Mouse (Mus musculus) intestine, embryonic 14.5 days (tissue): ENCODE results near the gene Aff3. TPM values are rescaled to one million over a fixed set of nuclear protein-coding genes. Genes with fewer than 3 reads are reported as not detected.
A peak's percentile ranks its signal among the peaks of the same experiment; 100 is the strongest.

Experiments
- ATAC-seq: fragments of 200-750 bp; cut with Nextera tagmentation; replicated peaks from 2 replicates; pipeline ENCODE4 v1.8.0; 2017; ENCODE audit warnings: low read depth, moderate number of reproducible peaks, moderate TSS enrichment, moderate library complexity; ENCODE audit not compliant: low FRiP score, low TSS enrichment
- DNase-seq: peaks from one replicate; pipeline ENCODE4 v3.0.0-alpha.2; 2018; ENCODE audit warnings: low spot score
- H3K27ac ChIP-seq: fragments of 300-500 bp; sonication (generic); 2 replicates; pipeline ENCODE4 v1.5.1; 2014; ENCODE audit warnings: low read depth, mild to moderate bottlenecking, control low read depth
- H3K27me3 ChIP-seq: fragments of 300-500 bp; sonication (generic); replicated peaks from 2 replicates; pipeline ENCODE4 v1.6.1; 2014; ENCODE audit warnings: low read length, control low read depth; ENCODE audit not compliant: control insufficient read depth, insufficient read depth
- H3K36me3 ChIP-seq: fragments of 300-500 bp; sonication (generic); 2 replicates; pipeline ENCODE4 v1.6.1; 2014; ENCODE audit warnings: low read length, control low read depth; ENCODE audit not compliant: control insufficient read depth, insufficient read depth
- H3K4me1 ChIP-seq: fragments of 300-500 bp; sonication (generic); replicated peaks from 2 replicates; pipeline ENCODE4 v1.6.1; 2014; ENCODE audit warnings: low read length, control low read depth, mixed read lengths; ENCODE audit not compliant: control insufficient read depth, insufficient read depth
- H3K4me2 ChIP-seq: fragments of 300-500 bp; sonication (generic); 2 replicates; pipeline ENCODE4 v1.6.1; 2014; ENCODE audit warnings: low read length
- H3K4me3 ChIP-seq: fragments of 300-500 bp; sonication (generic); 2 replicates; pipeline ENCODE4 v1.5.1; 2014; ENCODE audit warnings: low read depth, low read length, control low read depth, mixed read lengths
- H3K9ac ChIP-seq: fragments of 300-500 bp; sonication (generic); 2 replicates; pipeline ENCODE4 v1.6.1; 2014; ENCODE audit warnings: mild to moderate bottlenecking, low read length
- H3K9me3 ChIP-seq: fragments of 300-500 bp; sonication (generic); 2 replicates; pipeline ENCODE4 v1.6.1; 2016; ENCODE audit warnings: low read length, control low read depth; ENCODE audit not compliant: control insufficient read depth
- WGBS: fragments of 180-500 bp; shearing (Covaris S2); extraction: QIAGEN DNeasy Blood & Tissue Kit; methylation state at CpG from one replicate; pipeline ENCODE4 v1.1.7; 2014; 5-methylcytosine and 5-hydroxymethylcytosine counted together
- polyA plus RNA-seq: library from polyadenylated mRNA; unstranded; fragments of >200 nt; fragmentation: Nextera tagmentation; extraction: Ambion mirVana; gene quantifications from 2 replicates; pipeline ENCODE4 v1.2.1, GENCODE M21; 2014

Aff3 gene
- polyA plus RNA-seq, 1 experiment from 2014 or later = 8.6 TPM

DNA sequence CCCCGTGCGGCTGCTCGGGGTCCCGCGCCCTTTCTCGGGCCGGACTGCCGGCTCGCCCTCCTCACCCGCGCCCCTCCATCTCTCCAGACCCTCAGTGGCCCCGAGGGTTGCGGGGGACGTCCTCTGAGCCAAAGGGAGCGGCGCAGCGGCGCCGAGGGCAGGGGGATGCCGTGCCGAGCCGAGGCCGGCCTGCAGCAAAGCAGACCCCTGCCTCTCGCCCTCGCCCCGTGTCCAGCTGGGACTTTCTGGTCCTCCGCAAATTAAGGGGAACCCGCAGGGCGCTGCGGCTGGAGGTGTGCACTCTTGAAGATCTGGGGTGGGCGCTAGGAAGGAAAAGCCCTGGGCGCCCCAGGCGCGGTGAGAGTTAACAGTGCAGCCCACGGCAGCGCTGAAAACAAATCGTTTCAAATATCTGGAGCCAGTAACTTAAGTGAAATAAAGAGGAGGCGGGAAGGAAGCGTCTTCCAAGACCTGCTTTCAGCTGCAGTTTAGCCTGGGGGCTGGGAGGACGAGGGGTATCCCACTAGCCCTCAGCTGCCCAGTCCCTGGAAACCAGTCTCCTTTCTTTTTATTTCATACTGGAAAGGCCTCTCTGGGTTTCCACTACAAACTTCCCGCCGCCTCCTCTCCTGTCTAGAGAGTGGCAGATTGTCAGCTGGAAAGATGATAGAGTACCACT is 36.9 kb downstream of the Aff3 start:
- Histone ChIP-seq H3K27ac (peak overlapping the region; percentile 92), H3K36me3 (no peaks in the 10 kb centered on the region), H3K9me3 (no peaks in the 10 kb centered on the region), H3K4me2 (peak overlapping the region; percentile 66), H3K9ac (peak overlapping the region; percentile 78), H3K4me1 (peaks cover 20% of the 10 kb centered on the region), H3K4me3 (peak overlapping the region; percentile 81), H3K27me3 (peaks cover 14% of the 10 kb centered on the region; the same call in 1 of the 2 replicates)
- 2% methylated on average over 42 of the region's 42 CpGs for WGBS
- peak; percentile 68 for ATAC-seq
- DNase-seq = peak; percentile 87

DNA sequence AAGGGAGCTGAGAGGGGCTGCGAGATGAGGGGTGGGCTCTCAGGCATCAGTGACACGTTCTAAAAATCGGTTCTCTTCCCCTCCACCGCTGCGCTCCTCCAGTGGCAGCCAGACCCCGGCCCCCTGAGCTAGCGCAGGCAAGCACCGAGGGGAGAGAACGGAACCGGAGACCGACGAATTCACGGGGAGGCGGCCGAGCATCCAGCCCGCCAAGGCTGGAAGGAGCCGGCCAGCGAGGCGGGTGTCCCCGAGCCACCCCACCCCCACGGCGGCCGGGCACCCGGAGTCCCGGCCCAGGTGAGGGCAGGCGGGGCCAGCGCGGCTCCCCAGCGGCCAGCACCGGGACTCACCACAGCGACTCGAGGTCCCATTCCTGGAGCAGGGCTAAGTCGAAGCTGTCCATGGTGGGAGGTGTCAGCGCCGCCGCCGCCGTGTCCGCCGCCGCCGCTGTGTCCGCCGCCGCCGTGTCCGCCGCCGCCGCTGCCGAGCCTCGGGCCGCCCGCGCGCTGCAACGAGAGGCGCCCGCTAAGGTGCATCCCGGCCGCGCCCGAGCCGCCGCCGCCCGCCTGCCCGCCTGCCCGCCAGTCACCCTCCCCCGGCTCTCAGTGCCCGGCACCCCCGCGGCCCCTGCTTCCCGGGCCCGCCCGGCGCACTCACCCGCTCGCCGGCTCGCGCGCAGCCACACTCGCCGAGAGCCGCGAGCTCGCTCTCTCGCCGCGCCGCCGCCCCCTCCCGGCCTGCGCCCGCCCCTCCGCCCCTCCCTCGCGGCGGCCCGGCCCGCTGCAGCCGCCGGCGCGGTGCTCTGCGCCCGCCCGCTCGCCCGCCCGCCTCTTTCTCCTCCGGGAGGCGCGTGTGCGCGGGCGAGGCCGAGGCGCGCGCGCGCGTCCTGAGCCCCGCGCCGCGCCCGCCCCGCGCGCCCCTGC is 37.8 kb downstream of the Aff3 start:
- Histone ChIP-seq H3K4me1 (peaks cover 20% of the 10 kb centered on the region), H3K27me3 (peaks cover 14% of the 10 kb centered on the region; the same call in 1 of the 2 replicates), H3K4me2 (peak overlapping the region; percentile 66), H3K9me3 (no peaks in the 10 kb centered on the region), H3K36me3 (0 out of 2 replicates have a peak, but pooled peaks cover 3% of the 10 kb centered on the region), H3K4me3 (peak overlapping the region; percentile 81), H3K27ac (peak overlapping the region; percentile 92), H3K9ac (peak overlapping the region; percentile 78)
- ATAC-seq (peak; percentile 78), DNase-seq (peak; percentile 84)
- 1% methylated on average over 63 of the region's 133 CpGs for WGBS

DNA sequence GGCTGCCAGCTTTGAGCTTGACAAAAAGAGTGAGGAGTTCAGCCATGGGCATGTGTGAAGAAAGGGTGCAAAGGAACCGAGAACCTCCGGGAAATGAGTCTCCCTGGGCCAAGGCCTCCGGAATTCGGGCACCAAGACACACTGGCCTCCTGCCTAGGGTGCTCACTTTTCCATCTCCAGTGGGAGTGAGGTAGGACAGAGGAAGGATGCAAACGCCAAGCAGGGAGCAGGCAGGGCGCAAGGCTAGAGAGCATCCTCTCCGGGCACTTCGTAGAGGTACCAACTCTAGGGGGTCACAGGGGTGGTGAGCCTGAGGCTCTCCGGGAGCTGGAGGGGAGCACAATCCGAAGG is 38.4 kb downstream of the Aff3 start:
- Histone ChIP-seq H3K27ac (peak overlapping the region; percentile 92; the same call in 1 of the 2 replicates), H3K36me3 (0 out of 2 replicates have a peak, but pooled peaks cover 4% of the 10 kb centered on the region), H3K4me2 (peak overlapping the region; percentile 66), H3K9ac (peak overlapping the region; percentile 78), H3K4me3 (peak overlapping the region; percentile 81), H3K27me3 (peaks cover 14% of the 10 kb centered on the region; the same call in 1 of the 2 replicates), H3K4me1 (peaks cover 20% of the 10 kb centered on the region), H3K9me3 (no peaks in the 10 kb centered on the region)
- ATAC-seq (0 out of 2 replicates have a peak, but pooled peaks have one; percentile 10), DNase-seq (peak; percentile 74)
- WGBS = 1% methylated on average over 8 of the region's 10 CpGs

DNA sequence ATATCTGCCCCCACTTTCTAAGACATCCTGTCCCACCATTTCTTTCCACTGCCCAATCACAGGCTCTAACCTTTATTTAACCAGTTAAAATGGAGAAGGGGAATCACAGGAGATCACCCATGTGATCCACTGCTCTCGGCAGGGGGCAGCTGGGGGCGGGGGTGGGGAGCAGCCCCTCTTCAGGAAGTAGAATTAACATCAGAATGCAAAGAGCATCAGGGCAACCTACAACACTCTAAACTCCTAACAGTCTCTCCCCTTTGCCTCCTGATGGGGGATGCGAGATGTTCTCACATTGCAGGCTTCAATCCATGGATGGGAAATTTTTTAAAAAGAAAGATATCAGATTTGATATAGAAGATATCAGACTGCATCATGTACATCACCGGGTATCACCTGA is 42.9 kb downstream of the Aff3 start:
- WGBS = 60% methylated on average over 4 of the region's 4 CpGs
- H3K27ac ChIP-seq = no peak overlapping the region
- 0 out of 2 replicates have a peak, but pooled peaks cover 4% of the 10 kb centered on the region for H3K36me3 ChIP-seq
- H3K9ac ChIP-seq = no peak overlapping the region
- DNase-seq (no peak), ATAC-seq (no peak)
- H3K4me3 ChIP-seq = no peak overlapping the region
- H3K4me2 ChIP-seq = no peak overlapping the region
- 0 out of 2 replicates have a peak, but pooled peaks cover 8% of the 10 kb centered on the region for H3K4me1 ChIP-seq
- H3K27me3 ChIP-seq = peaks cover 7% of the 10 kb centered on the region; the same call in 1 of the 2 replicates
- H3K9me3 ChIP-seq = no peaks in the 10 kb centered on the region

DNA sequence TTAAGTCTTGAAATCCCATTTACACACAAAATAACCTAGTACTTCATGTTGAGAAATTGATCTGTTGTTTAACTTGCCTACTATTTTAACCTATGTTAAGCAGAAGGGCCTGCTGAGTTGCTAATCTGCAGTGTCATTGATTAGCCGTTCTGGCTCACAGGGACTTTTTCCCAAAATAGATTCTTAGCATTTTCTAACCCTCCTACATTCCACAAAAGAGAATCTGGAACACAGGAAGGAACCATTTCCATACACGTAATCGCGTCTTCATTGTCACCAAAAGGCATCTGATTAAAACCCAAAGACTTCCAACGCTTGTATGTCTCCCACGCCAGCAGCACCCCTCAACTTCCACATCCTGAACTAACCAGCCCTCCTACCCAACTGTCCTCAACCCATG is 44.4 kb downstream of the Aff3 start:
- H3K4me1 ChIP-seq = 0 out of 2 replicates have a peak, but pooled peaks cover 5% of the 10 kb centered on the region
- no peak overlapping the region for H3K9ac ChIP-seq
- WGBS = 91% methylated on average over 6 of the region's 6 CpGs
- H3K27ac ChIP-seq = no peak overlapping the region
- ATAC-seq (no peak), DNase-seq (no peak)
- H3K9me3 ChIP-seq = no peaks in the 10 kb centered on the region
- H3K4me2 ChIP-seq = no peak overlapping the region
- no peaks in the 10 kb centered on the region; the same call in 1 of the 2 replicates for H3K27me3 ChIP-seq
- no peak overlapping the region for H3K4me3 ChIP-seq
- H3K36me3 ChIP-seq = 0 out of 2 replicates have a peak, but pooled peaks cover 4% of the 10 kb centered on the region

DNA sequence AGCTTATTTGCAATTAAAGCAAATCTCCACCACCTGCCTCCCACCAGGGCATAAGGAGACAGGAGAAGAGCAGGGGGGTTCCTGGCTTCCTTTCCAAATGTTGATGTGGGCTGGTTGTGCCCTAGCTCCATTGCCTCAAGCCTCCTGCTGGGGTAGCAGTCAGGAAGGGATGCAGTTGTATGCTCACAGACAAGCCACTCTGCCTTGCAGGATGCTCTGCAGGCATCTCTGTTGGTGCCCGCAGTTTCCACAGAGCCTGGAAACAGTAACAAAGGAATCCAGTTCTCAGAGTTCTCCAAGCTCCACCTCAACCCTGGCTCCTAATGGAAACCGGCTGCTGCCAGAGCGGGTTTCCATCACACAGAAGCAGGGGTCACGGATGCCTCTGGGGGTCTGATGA is 58.0 kb downstream of the Aff3 start:
- no peak overlapping the region for H3K4me2 ChIP-seq
- H3K27me3 ChIP-seq = no peaks in the 10 kb centered on the region
- 46% methylated on average over 4 of the region's 4 CpGs for WGBS
- no peaks in the 10 kb centered on the region for H3K9me3 ChIP-seq
- DNase-seq (no peak), ATAC-seq (no peak)
- no peak overlapping the region for H3K9ac ChIP-seq
- H3K4me1 ChIP-seq = no peaks in the 10 kb centered on the region; the same call in 1 of the 2 replicates
- no peaks in the 10 kb centered on the region for H3K36me3 ChIP-seq
- H3K4me3 ChIP-seq = no peak overlapping the region
- no peak overlapping the region for H3K27ac ChIP-seq

DNA sequence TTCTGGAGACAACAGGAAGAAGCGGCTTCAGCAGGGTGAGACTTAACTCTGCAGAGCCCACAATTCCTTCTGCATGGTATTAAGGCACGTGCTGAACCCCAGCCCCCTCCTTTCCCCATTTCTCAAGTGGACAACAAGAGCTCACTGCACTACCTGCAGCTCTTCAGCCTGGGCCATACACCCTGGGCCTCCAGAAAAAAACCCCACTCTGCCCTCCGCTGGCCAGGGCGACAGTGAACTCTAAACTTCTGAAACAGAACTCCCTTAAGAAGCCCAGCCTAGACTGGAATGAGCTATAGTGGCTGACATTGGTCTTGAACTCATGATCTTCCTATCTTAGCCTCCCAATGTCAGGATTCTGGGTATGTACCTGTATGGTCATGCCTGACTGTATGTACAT is 59.3 kb downstream of the Aff3 start:
- 81% methylated on average over 4 of the region's 4 CpGs for WGBS

DNA sequence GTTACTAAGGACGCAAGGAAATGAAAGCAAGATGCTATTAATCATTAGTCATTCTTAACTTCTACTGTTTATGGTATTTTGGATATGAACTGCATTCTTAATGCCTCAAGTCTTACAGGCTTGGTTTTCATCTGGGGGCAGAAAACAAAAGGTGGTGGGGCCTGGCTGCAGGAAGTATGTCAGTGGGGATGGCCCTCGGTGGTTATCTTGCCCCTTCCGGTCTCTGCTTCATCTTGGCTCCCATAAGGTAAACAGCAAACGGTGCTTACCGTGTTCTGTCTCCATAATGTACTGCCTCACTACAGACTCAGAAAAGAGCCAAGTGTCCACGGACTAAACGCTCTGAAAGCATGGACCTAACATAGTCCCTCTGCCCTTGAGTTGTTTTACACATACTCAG is 60.1 kb downstream of the Aff3 start:
- Histone ChIP-seq H3K36me3 (no peaks in the 10 kb centered on the region), H3K4me1 (no peaks in the 10 kb centered on the region; the same call in 1 of the 2 replicates), H3K4me3 (no peak overlapping the region), H3K9ac (no peak overlapping the region), H3K27me3 (no peaks in the 10 kb centered on the region), H3K27ac (no peak overlapping the region), H3K9me3 (no peaks in the 10 kb centered on the region), H3K4me2 (no peak overlapping the region)
- WGBS = 58% methylated on average over 7 of the region's 7 CpGs
- DNase-seq (no peak), ATAC-seq (no peak)

More for the DNA sequence above, 59.3 kb downstream of the Aff3 start:
- no peak overlapping the region for H3K4me3 ChIP-seq
- H3K36me3 ChIP-seq = no peaks in the 10 kb centered on the region
- H3K9me3 ChIP-seq = no peaks in the 10 kb centered on the region
- ATAC-seq (no peak), DNase-seq (no peak)
- H3K27me3 ChIP-seq = no peaks in the 10 kb centered on the region
- H3K4me1 ChIP-seq = no peaks in the 10 kb centered on the region; the same call in 1 of the 2 replicates
- no peak overlapping the region for H3K4me2 ChIP-seq
- H3K27ac ChIP-seq = no peak overlapping the region
- H3K9ac ChIP-seq = no peak overlapping the region
